Comparison of ENCODE assay signal across 8 mouse cellular contexts in genomic region chr4:59760636-59761364, GRCm38 (mm10). TPM values are rescaled to one million over a fixed set of nuclear protein-coding genes. Genes with fewer than 3 reads are reported as not detected.
A peak's percentile ranks its signal among the peaks of the same experiment; 100 is the strongest.
DNase-seq lines count a peak whose midpoint lies in the region; ATAC-seq and TF ChIP-seq lines count a peak whose summit lies in the region.

No protein-coding gene starts in this region.

- H3K27ac ChIP-seq in intestine, postnatal 0 days (ENCODE audit: low read depth, low read length): no peak overlapping the region
- no peak overlapping the region for H3K27ac ChIP-seq in intestine, embryonic 15.5 days

- no peaks in the 10 kb centered on the region for H3K9me3 ChIP-seq in intestine, postnatal 0 days (ENCODE audit: control insufficient read depth)
- H3K9me3 ChIP-seq in intestine, embryonic 15.5 days: no peaks in the 10 kb centered on the region

- peak; percentile 72 for TF ChIP-seq CTCF in intestine, postnatal 0 days (IDR thresholded peaks at IDR 0.05; ENCODE audit: low read depth)

- H3K4me3 ChIP-seq in intestine, postnatal 0 days (ENCODE audit: low read depth, low read length): no peak overlapping the region
- H3K4me3 ChIP-seq in intestine, embryonic 15.5 days (replicated peaks): no peak overlapping the region

- H3K27me3 ChIP-seq in intestine, postnatal 0 days (replicated peaks; ENCODE audit: control insufficient read depth, insufficient read depth, low read length): no peaks in the 10 kb centered on the region
- no peaks in the 10 kb centered on the region for H3K27me3 ChIP-seq in intestine, embryonic 15.5 days (replicated peaks)

- H3K4me2 ChIP-seq in intestine, postnatal 0 days (replicated peaks; ENCODE audit: low read depth): no peak overlapping the region
- H3K4me2 ChIP-seq in intestine, embryonic 15.5 days (replicated peaks): no peak overlapping the region

- ATAC-seq in intestine, postnatal 0 days: no peak
- ATAC-seq in intestine, embryonic 15.5 days: no peak

- H3K9ac ChIP-seq in intestine, postnatal 0 days (ENCODE audit: low read depth, low read length): no peak overlapping the region
- no peak overlapping the region for H3K9ac ChIP-seq in intestine, embryonic 15.5 days

- WGBS in intestine, postnatal 0 days: 46% methylated on average over 10 of the region's 10 CpGs
- 52% methylated on average over 10 of the region's 10 CpGs for WGBS in intestine, embryonic 15.5 days

- intact Hi-C loops in heart, postnatal 10 days (cut with DNase I): loop anchor here (5.0 kb wide), 1 partner anchor 133 kb away; the partner anchor contains the start of gene E130308A19Rik

- peak; percentile 28 for DNase-seq in 416B (ENCODE audit: low read depth)
- peak; percentile 69 for DNase-seq in ZHBTc4 (ENCODE audit: low read depth, low spot score)
- DNase-seq in heart, postnatal 10 days: peak; percentile 75 to 84
- DNase-seq in lung, postnatal 4 days: peak; percentile 58 to 78
- no peak for DNase-seq in MN1 (ENCODE audit: low spot score)
- DNase-seq in T-cell, adult 2 months (ENCODE audit: low spot score): no peak

- H3K36me3 ChIP-seq in intestine, postnatal 0 days (ENCODE audit: control insufficient read depth, insufficient read depth): no peaks in the 10 kb centered on the region
- H3K36me3 ChIP-seq in intestine, embryonic 15.5 days: no peaks in the 10 kb centered on the region

- no peaks in the 10 kb centered on the region for H3K4me1 ChIP-seq in intestine, postnatal 0 days (replicated peaks; ENCODE audit: control insufficient read depth, insufficient read depth, low read length)
- peaks cover 6% of the 10 kb centered on the region; the same call in 1 of the 2 replicates for H3K4me1 ChIP-seq in intestine, embryonic 15.5 days (replicated peaks)

RNA-seq across cellular contexts. Expression of gene Inip, which starts 40.6 kb away (rescaled TPM):
- polyA plus RNA-seq in intestine, postnatal 0 days (2015; fragmentation: Nextera tagmentation; extraction: Ambion mirVana): 16.7 and 17.0 TPM in 2 replicates
- 40.4 and 40.5 TPM in 2 replicates for polyA plus RNA-seq in intestine, embryonic 15.5 days (2015; fragmentation: Nextera tagmentation; extraction: Ambion mirVana)
- 10 to 100 TPM; 13.5 to 17.4 TPM for total RNA-seq in heart, postnatal 10 days (2021)

RNA-seq across cellular contexts. Expression of gene Snx30, which starts 44.8 kb away (rescaled TPM):
- 5.1 and 5.7 TPM in 2 replicates for polyA plus RNA-seq in intestine, postnatal 0 days (2015; fragmentation: Nextera tagmentation; extraction: Ambion mirVana)
- 4.9 and 6.6 TPM in 2 replicates for polyA plus RNA-seq in intestine, embryonic 15.5 days (2015; fragmentation: Nextera tagmentation; extraction: Ambion mirVana)
- total RNA-seq in heart, postnatal 10 days (2021): 1 to 10 TPM; 8.1 to 8.9 TPM

Comparison
In these comparisons a context has a peak if more than half of its experiments do, and no peak if none do; other contexts are left out.
1. DNase-seq: peak in 416B (single experiment), ZHBTc4 (single experiment), heart, postnatal 10 days (2 of 2) and lung, postnatal 4 days (2 of 2); none in MN1 (single experiment) and T-cell, adult 2 months (single experiment).